In the genomic region with DNA sequence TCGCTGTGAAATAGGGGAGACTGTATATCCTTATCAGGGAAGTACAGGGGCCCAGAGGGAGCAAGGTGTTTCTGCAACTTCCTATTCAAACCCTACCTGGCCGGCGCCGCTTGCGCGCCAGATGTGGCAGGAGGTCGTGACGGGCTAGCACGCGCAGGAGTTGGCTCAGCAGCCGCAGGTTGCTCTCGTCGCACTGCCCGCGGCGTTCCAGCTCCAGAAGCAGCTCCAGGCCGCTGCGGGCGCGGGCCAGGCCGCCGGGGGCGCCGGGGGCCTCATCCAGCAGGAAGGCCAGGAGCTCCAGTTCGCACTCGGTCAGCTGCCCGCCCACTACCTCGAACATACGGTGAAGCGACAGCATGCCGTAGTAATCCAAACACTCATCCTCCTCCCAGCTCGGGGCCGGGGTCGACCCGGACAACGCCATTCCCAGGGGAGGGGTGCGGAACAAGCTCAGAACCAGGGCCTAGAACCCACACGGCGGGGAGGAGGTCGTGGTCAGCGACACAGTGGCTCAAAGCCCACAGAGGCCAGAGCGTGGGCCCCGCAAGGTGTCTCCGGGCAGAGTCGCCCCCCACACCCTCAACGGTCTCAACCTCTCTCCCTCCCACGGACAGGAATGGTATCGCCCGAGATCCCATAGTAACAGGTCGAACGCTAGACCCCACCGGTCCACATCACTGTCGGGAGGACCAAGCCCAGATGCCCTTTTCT, we compare ENCODE assay signal across 8 mouse cellular contexts. TPM values are rescaled to one million over a fixed set of nuclear protein-coding genes. Genes with fewer than 3 reads are reported as not detected.
DNase-seq lines count a peak whose midpoint lies in the region; ATAC-seq lines count a peak whose summit lies in the region.

No protein-coding gene starts in this region.

- no peaks in the 10 kb centered on the region for H3K9me3 ChIP-seq in heart, embryonic 14.5 days (ENCODE audit: control insufficient read depth, low read length)

- H3K27me3 ChIP-seq in heart, embryonic 14.5 days (ENCODE audit: control insufficient read depth, insufficient read depth, low read length), result no peaks in the 10 kb centered on the region

- H3K79me2 ChIP-seq in macrophage (ENCODE audit: inconsistent target), result peaks cover 34% of the 10 kb centered on the region

- H3K36me3 ChIP-seq in heart, embryonic 14.5 days (ENCODE audit: control insufficient read depth, insufficient read depth, low read length), result peaks cover 34% of the 10 kb centered on the region
- H3K36me3 ChIP-seq in macrophage (ENCODE audit: inconsistent target), result no peaks in the 10 kb centered on the region; the same call in 1 of the 2 replicates

- WGBS in heart, embryonic 14.5 days, result under 1% methylated on average over 53 of the region's 53 CpGs
- under 1% methylated on average over 53 of the region's 53 CpGs for WGBS in macrophage (ENCODE audit: missing documents)

- H3K4me2 ChIP-seq in heart, embryonic 14.5 days (ENCODE audit: low read length), result peak overlapping the region; percentile 93

- peak overlapping the region; percentile 75 for H3K9ac ChIP-seq in heart, embryonic 14.5 days (ENCODE audit: low read length)

- peak overlapping the region; percentile 51 to 55 for H3K4me3 ChIP-seq in heart, embryonic 14.5 days (ENCODE audit: control insufficient read depth in 1 of 2, insufficient read depth in 1 of 2, low read depth in 1 of 2, low read length in 2 of 2)
- H3K4me3 ChIP-seq in macrophage (ENCODE audit: inconsistent target), result peak overlapping the region; percentile 94

- ATAC-seq in heart, embryonic 14.5 days (ENCODE audit: insufficient number of reproducible peaks, insufficient read depth, low FRiP score, low read depth), result no peak
- no peak for ATAC-seq in inflammation-experienced regulatory T-cells, adult 6 months

- peak; percentile 51 to 54 for DNase-seq in B cell, adult 2 months
- peak; percentile 76 for DNase-seq in NIH3T3 (ENCODE audit: low read depth)
- DNase-seq in embryo, embryonic 10.5 days (ENCODE audit: low spot score), result peak; percentile 84
- peak; percentile 28 to 62 for DNase-seq in kidney, postnatal 36 days
- peak; percentile 49 for DNase-seq in right cerebral cortex, postnatal 14 days

- H3K4me1 ChIP-seq in heart, embryonic 14.5 days (ENCODE audit: control insufficient read depth in 2 of 2, insufficient read depth in 2 of 2, low read length in 2 of 2), result peaks cover 13 to 26% of the 10 kb centered on the region in 2 experiments

- H3K27ac ChIP-seq in heart, embryonic 14.5 days (replicated peaks in 1 of 2; ENCODE audit: control insufficient read depth in 1 of 2, insufficient read depth in 1 of 2, low read depth in 2 of 2, low read length in 2 of 2), result peak overlapping the region; percentile 64 to 87
- peak overlapping the region; percentile 58 for H3K27ac ChIP-seq in macrophage

RNA-seq across cellular contexts. Expression of gene Dedd2, which starts 1.6 kb away (rescaled TPM):
- polyA plus RNA-seq in heart, embryonic 14.5 days (2014; fragmentation: Nextera tagmentation; extraction: Ambion mirVana), result 4.8 and 5.7 TPM in 2 replicates
- 10 to 100 TPM in 10 of 26 experiments, 1 to 10 TPM in 15, under 1 TPM in 1; 0.62 to 26.5 (median 6.3) TPM for total RNA-seq in macrophage (2018; cell fraction: chromatin; rRNA removed)
- total RNA-seq in macrophage (2018; cell fraction: cytosol; rRNA removed), result 1 to 10 TPM; 1.6 to 9.0 (median 5.1) TPM
- total RNA-seq in macrophage (2018; cell fraction: nucleus; rRNA removed), result 10 to 100 TPM in 4 of 26 experiments, 1 to 10 TPM in 22; 1.8 to 19.3 (median 5.6) TPM
- polyA plus RNA-seq in macrophage (2018), result 2.2 to 9.2 TPM (median 3.1 TPM) in 3 replicates
- polyA plus RNA-seq in inflammation-experienced regulatory T-cells, adult 6 months (2017; shearing (Covaris generic)), result 10 to 100 TPM; 24.6 to 26.2 (median 25.0) TPM

RNA-seq across cellular contexts. Expression of gene Zfp526, which starts 2.4 kb away (rescaled TPM):
- 2.3 and 2.4 TPM in 2 replicates for polyA plus RNA-seq in heart, embryonic 14.5 days (2014; fragmentation: Nextera tagmentation; extraction: Ambion mirVana)
- total RNA-seq in macrophage (2018; cell fraction: chromatin; rRNA removed), result 10 to 100 TPM in 4 of 26 experiments, 1 to 10 TPM in 21, under 1 TPM in 1; 0.87 to 15.3 (median 5.3) TPM
- 1 to 10 TPM; 1.2 to 8.6 (median 5.0) TPM for total RNA-seq in macrophage (2018; cell fraction: cytosol; rRNA removed)
- 10 to 100 TPM in 3 of 26 experiments, 1 to 10 TPM in 22, under 1 TPM in 1; 0.96 to 15.9 (median 4.5) TPM for total RNA-seq in macrophage (2018; cell fraction: nucleus; rRNA removed)
- polyA plus RNA-seq in macrophage (2018), result 4.1 to 4.8 TPM (median 4.5 TPM) in 3 replicates
- 1 to 10 TPM; 2.2 to 4.0 (median 2.5) TPM for polyA plus RNA-seq in inflammation-experienced regulatory T-cells, adult 6 months (2017; shearing (Covaris generic))

RNA-seq across cellular contexts. Expression of gene Gsk3a, which starts 18.8 kb away (rescaled TPM):
- 10.0 and 12.2 TPM in 2 replicates for polyA plus RNA-seq in heart, embryonic 14.5 days (2014; fragmentation: Nextera tagmentation; extraction: Ambion mirVana)
- 10 to 100 TPM; 15.6 to 63.9 (median 38.0) TPM for total RNA-seq in macrophage (2018; cell fraction: chromatin; rRNA removed)
- total RNA-seq in macrophage (2018; cell fraction: cytosol; rRNA removed), result 10 to 100 TPM; 50.6 to 70.6 (median 58.9) TPM
- 10 to 100 TPM; 21.7 to 69.9 (median 44.3) TPM for total RNA-seq in macrophage (2018; cell fraction: nucleus; rRNA removed)
- 51.8 to 78.1 TPM (median 55.3 TPM) in 3 replicates for polyA plus RNA-seq in macrophage (2018)
- 10 to 100 TPM in 1 of 3 experiments, 1 to 10 TPM in 2; 8.5 to 13.3 (median 8.9) TPM for polyA plus RNA-seq in inflammation-experienced regulatory T-cells, adult 6 months (2017; shearing (Covaris generic))

RNA-seq across cellular contexts. Expression of gene Erf, which starts 31.7 kb away (rescaled TPM):
- 14.4 and 17.4 TPM in 2 replicates for polyA plus RNA-seq in heart, embryonic 14.5 days (2014; fragmentation: Nextera tagmentation; extraction: Ambion mirVana)
- total RNA-seq in macrophage (2018; cell fraction: chromatin; rRNA removed), result 10 to 100 TPM in 15 of 26 experiments, 1 to 10 TPM in 11; 7.1 to 19.7 (median 10.7) TPM
- total RNA-seq in macrophage (2018; cell fraction: cytosol; rRNA removed), result 10 to 100 TPM in 24 of 26 experiments, 1 to 10 TPM in 2; 8.5 to 19.3 (median 12.5) TPM
- 10 to 100 TPM in 19 of 26 experiments, 1 to 10 TPM in 7; 6.8 to 20.6 (median 13.6) TPM for total RNA-seq in macrophage (2018; cell fraction: nucleus; rRNA removed)
- polyA plus RNA-seq in macrophage (2018), result 11.9 to 14.5 TPM (median 14.2 TPM) in 3 replicates
- polyA plus RNA-seq in inflammation-experienced regulatory T-cells, adult 6 months (2017; shearing (Covaris generic)), result under 1 TPM; 0.34 to 0.70 (median 0.38) TPM

RNA-seq across cellular contexts. Expression of gene Pou2f2, which starts 39.3 kb away (rescaled TPM):
- polyA plus RNA-seq in heart, embryonic 14.5 days (2014; fragmentation: Nextera tagmentation; extraction: Ambion mirVana), result 0.50 and 0.71 TPM in 2 replicates
- total RNA-seq in macrophage (2018; cell fraction: chromatin; rRNA removed), result 100 to 1,000 TPM in 11 of 26 experiments, 10 to 100 TPM in 14, 1 to 10 TPM in 1; 5.2 to 291 (median 63.5) TPM
- 10 to 100 TPM; 10.0 to 91.8 (median 32.8) TPM for total RNA-seq in macrophage (2018; cell fraction: cytosol; rRNA removed)
- 100 to 1,000 TPM in 8 of 26 experiments, 10 to 100 TPM in 18; 10.8 to 160 (median 53.8) TPM for total RNA-seq in macrophage (2018; cell fraction: nucleus; rRNA removed)
- 10.3 to 30.9 TPM (median 23.9 TPM) in 3 replicates for polyA plus RNA-seq in macrophage (2018)
- 10 to 100 TPM; 18.1 to 32.0 (median 30.0) TPM for polyA plus RNA-seq in inflammation-experienced regulatory T-cells, adult 6 months (2017; shearing (Covaris generic))
